Mouse (Mus musculus) liver, embryonic 14.5 days (tissue): ENCODE data around the gene Tnfsf9. TPM values are rescaled to one million over a fixed set of nuclear protein-coding genes. Genes with fewer than 3 reads are reported as not detected.

Experiments
- ATAC-seq: fragments of 200-750 bp; cut with Nextera tagmentation; 2 replicates; pipeline ENCODE4 v1.8.0; 2017; ENCODE audit warnings: moderate number of reproducible peaks, mild to moderate bottlenecking, moderate library complexity; ENCODE audit not compliant: insufficient read depth
- DNase-seq, 3 experiments: peaks; one replicate each; pipeline ENCODE4 v3.0.0-alpha.2; 2012 to 2013; ENCODE audit warnings: low read depth in 3 of 3, low spot score in 3 of 3
- H3K27ac ChIP-seq: fragments of 300-500 bp; sonication (generic); 2 replicates; pipeline ENCODE4 v1.5.1; 2014; ENCODE audit warnings: moderate library complexity, mild to moderate bottlenecking, control low read depth, inconsistent platforms
- H3K27me3 ChIP-seq: fragments of 300-500 bp; sonication (generic); 2 replicates; pipeline ENCODE4 v1.6.1; 2014; ENCODE audit warnings: mild to moderate bottlenecking, low read length, moderate library complexity; ENCODE audit not compliant: control insufficient read depth, insufficient read depth
- H3K36me3 ChIP-seq: fragments of 300-500 bp; sonication (generic); replicated peaks from 2 replicates; pipeline ENCODE4 v1.6.1; 2014; ENCODE audit warnings: low read depth; ENCODE audit not compliant: control insufficient read depth, insufficient read depth
- H3K4me1 ChIP-seq, 2 experiments: fragments of 200-500 bp in 1 of 2; fragments of 300-500 bp in 1 of 2; sonication (generic) in 1 of 2; replicated peaks; 2 replicates each; pipeline ENCODE4 v1.6.1; 2012 to 2014; ENCODE audit warnings: antibody characterized with exemption in 1 of 2, inconsistent platforms in 1 of 2, low read length in 1 of 2; ENCODE audit not compliant: control insufficient read depth in 2 of 2, insufficient read depth in 2 of 2
- H3K4me2 ChIP-seq: fragments of 300-500 bp; sonication (generic); 2 replicates; pipeline ENCODE4 v1.6.1; 2014; ENCODE audit warnings: low read depth, mild to moderate bottlenecking, control low read depth, moderate library complexity
- H3K4me3 ChIP-seq, 2 experiments: fragments of 200-500 bp in 1 of 2; fragments of 300-500 bp in 1 of 2; sonication (generic) in 1 of 2; 2 replicates each; pipeline ENCODE4 v1.5.1; 2012 to 2014; ENCODE audit warnings: low read depth in 2 of 2, low read length in 2 of 2, mild to moderate bottlenecking in 2 of 2, control low read depth in 1 of 2, inconsistent platforms in 1 of 2, moderate library complexity in 1 of 2; ENCODE audit not compliant: insufficient read depth in 1 of 2
- H3K9ac ChIP-seq: fragments of 300-500 bp; sonication (generic); replicated peaks from 2 replicates; pipeline ENCODE4 v1.6.1; 2014; ENCODE audit warnings: mild to moderate bottlenecking, control low read depth, moderate library complexity
- H3K9me3 ChIP-seq: fragments of 300-500 bp; sonication (generic); 2 replicates; pipeline ENCODE4 v1.6.1; 2016; ENCODE audit warnings: low read length, mixed read lengths; ENCODE audit not compliant: control insufficient read depth
- CTCF ChIP-seq: IDR thresholded peaks from 2 replicates; pipeline ENCODE4 v1.5.1; 2016; ENCODE audit warnings: antibody characterized with exemption, low read depth, control low read depth
- EP300 ChIP-seq: IDR thresholded peaks from 2 replicates; pipeline ENCODE4 v1.6.1; 2016; ENCODE audit warnings: antibody characterized with exemption, low read depth
- whole genome bisulfite sequencing: fragments of 180-500 bp; shearing (Covaris S2); extraction: QIAGEN DNeasy Blood & Tissue Kit; methylation state at CpG from one replicate; pipeline ENCODE4 v1.1.7; 2014; ENCODE audit not compliant: insufficient replicate concordance; 5-methylcytosine and 5-hydroxymethylcytosine counted together
- polyA plus RNA-seq, 2 experiments: library from polyadenylated mRNA; depleted of rRNA in 1 of 2; stranded (reverse) in 1 of 2; unstranded in 1 of 2; fragments of >200 nt; fragmentation: Nextera tagmentation in 1 of 2; extraction: Ambion mirVana in 1 of 2; gene quantifications; 2 replicates each; pipeline versions ENCODE4 v1.2.1 to v1.2.3; 2012 to 2014

Tnfsf9 gene
- polyA plus RNA-seq, 2 experiments, result 0.22 to 0.46 TPM

DNA sequence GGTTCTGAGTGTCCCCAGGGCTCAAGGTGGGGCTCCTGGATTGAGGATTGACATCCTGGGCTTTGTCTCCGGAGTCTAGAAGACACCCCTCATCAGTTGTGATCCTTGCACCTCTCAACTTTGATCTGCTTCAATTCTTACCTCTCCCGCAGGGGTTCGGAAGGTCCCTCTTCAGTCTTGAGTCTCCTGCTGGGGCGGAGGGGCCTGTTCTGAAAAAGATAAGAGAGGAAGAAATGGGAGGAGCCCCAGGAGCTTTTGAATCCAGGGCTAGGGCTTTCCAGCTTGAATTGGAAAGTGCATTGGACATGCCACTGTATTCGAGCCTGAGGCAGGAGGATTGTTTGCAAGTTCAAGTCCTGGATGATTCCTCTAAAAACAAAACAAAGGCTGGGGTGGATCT, 38.2 kb upstream of the Tnfsf9 start:
- ATAC-seq, result no peak
- Histone ChIP-seq H3K27ac (no peak overlapping the region), H3K27me3 (peaks cover 16% of the 10 kb centered on the region), H3K36me3 (no peaks in the 10 kb centered on the region), H3K4me3 (no peak overlapping the region), H3K9ac (no peak overlapping the region), H3K4me1 (peaks cover 3 to 4% of the 10 kb centered on the region in 2 experiments; a peak in 1 of 4 replicates), H3K9me3 (no peaks in the 10 kb centered on the region), H3K4me2 (no peak overlapping the region)
- DNase-seq, result no peak
- 21% methylated on average over 5 of the region's 5 CpGs for WGBS
- TF ChIP-seq EP300 (no peak), CTCF (no peak)

DNA sequence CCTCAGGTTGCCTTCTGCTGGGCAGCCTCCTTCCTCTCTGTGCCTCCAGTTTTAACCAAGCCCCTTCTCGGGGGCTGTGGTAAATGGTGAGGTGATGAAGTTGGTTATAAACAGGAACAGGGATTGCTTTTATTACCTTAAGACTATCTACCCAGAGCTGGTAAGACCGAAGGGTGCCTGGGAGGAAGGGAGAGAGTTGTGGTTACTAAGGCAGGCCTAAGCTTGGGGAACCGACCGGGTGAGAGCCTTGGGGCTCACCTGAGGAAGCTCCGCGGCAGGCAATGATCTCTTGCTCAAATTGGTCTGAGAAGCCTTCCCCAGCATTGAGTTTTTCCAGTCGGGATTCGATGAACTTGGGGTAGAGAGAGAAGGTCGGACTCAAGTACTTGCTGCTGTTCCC, 34.9 kb upstream of the Tnfsf9 start:
- WGBS, result 17% methylated on average over 9 of the region's 9 CpGs
- H3K4me3 ChIP-seq, result no peak overlapping the region
- no peaks in the 10 kb centered on the region for H3K36me3 ChIP-seq
- peaks cover 3 to 4% of the 10 kb centered on the region in 2 experiments; a peak in 1 of 4 replicates for H3K4me1 ChIP-seq
- TF ChIP-seq EP300 (no peak), CTCF (no peak)
- no peaks in the 10 kb centered on the region for H3K9me3 ChIP-seq
- H3K4me2 ChIP-seq, result no peak overlapping the region
- no peaks in the 10 kb centered on the region for H3K27me3 ChIP-seq
- ATAC-seq, result no peak
- H3K27ac ChIP-seq, result no peak overlapping the region
- no peak for DNase-seq
- H3K9ac ChIP-seq, result no peak overlapping the region

DNA sequence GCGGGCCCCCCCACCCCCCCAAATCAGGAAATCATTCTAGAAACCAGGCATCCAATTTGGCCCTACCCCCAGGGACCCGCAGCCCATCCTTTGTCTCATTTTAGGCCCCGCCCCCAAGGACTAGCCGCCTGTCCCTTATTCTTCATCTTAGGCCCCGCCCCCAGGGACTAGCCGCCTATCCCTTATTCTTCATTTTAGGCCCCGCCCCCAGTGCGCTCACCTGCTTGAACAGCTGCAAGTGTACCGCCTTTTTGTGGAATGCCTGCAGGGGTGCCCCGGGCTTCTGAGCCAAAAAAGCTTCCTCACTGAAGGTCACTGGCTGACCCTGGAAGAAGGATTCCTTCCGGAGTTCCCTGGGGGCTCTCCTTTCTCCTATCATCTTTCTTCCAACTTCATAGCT, 34.4 kb upstream of the Tnfsf9 start:
- DNase-seq (no peak), ATAC-seq (peak; percentile 31; the same call in 1 of the 2 replicates)
- Histone ChIP-seq H3K9ac (no peak overlapping the region), H3K4me3 (no peak overlapping the region), H3K36me3 (no peaks in the 10 kb centered on the region), H3K4me2 (no peak overlapping the region), H3K4me1 (peaks cover 3 to 4% of the 10 kb centered on the region in 2 experiments; a peak in 1 of 4 replicates), H3K27ac (no peak overlapping the region), H3K27me3 (no peaks in the 10 kb centered on the region), H3K9me3 (no peaks in the 10 kb centered on the region)
- 20% methylated on average over 11 of the region's 11 CpGs for WGBS
- TF ChIP-seq EP300, result no peak
- no peak for TF ChIP-seq CTCF

DNA sequence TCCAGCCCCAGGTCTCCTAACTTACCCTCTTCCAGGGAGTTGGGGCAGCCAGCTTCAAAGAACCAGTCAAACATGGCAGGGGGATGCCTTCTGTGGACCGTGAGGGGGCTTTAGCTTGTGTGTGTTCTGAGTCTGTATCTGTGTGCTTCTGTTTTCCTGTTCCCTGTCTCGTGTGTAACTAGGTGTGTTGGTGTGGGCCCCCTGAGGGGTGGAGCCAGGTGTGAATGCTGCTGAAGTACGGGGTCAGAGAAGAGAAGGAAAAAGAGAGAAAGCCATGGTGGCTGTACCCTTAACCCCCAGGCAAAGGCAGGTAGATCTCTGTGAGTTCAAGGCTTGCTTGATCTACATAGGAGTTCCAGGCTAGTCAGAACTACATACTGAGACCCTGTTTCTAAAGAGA, 28.2 kb upstream of the Tnfsf9 start:
- no peak for ATAC-seq

DNA sequence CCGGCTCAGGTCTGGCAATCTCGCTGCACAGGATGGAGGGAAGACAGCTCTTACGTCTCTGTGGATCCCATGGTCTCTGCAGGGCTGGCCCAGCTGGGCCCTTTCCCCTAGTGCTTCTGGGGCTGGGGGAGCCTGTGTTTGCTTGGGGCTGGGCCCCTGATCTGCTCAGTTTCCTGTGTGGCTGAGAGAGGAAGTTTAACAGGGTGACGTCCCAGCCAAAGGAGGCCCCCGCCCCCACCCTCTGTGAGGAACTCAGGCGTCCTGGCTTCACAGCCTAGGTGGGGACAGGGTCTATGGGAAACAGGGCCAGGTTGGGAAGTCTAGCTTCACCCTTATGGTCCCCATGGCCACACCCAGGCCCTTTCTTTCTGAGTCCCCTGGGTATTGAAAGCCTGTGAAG, 26.8 kb upstream of the Tnfsf9 start, which contains the start of gene Dennd1c:
TSS of gene Dennd1c (minus strand) at position 179 of the 400 bp plus-strand sequence.
- 10% methylated on average over 6 of the region's 6 CpGs for WGBS
- DNase-seq, result no peak
- no peak within 1 kb of the TSS for H3K9ac ChIP-seq
- H3K27ac ChIP-seq, result no peak within 1 kb of the TSS
- H3K36me3 ChIP-seq, result no peaks in the 10 kb centered on the region
- TF ChIP-seq CTCF (no peak), EP300 (no peak)
- no peaks in the 10 kb centered on the region for H3K9me3 ChIP-seq
- peak within 1 kb of the TSS in 1 of 2 experiments; percentile 8; a peak in 1 of 4 replicates for H3K4me3 ChIP-seq
- H3K27me3 ChIP-seq, result no peaks in the 10 kb centered on the region
- ATAC-seq, result no peak; the same call in 1 of the 2 replicates
- no peaks in the 10 kb centered on the region; a peak in 1 of 4 replicates for H3K4me1 ChIP-seq
- peak within 1 kb of the TSS; percentile 26 for H3K4me2 ChIP-seq

More for the DNA sequence above, 28.2 kb upstream of the Tnfsf9 start:
- Histone ChIP-seq H3K9me3 (no peaks in the 10 kb centered on the region), H3K27me3 (no peaks in the 10 kb centered on the region), H3K4me2 (no peak overlapping the region), H3K4me1 (no peaks in the 10 kb centered on the region; a peak in 1 of 4 replicates), H3K9ac (no peak overlapping the region), H3K4me3 (no peak overlapping the region), H3K27ac (no peak overlapping the region), H3K36me3 (no peaks in the 10 kb centered on the region)
- WGBS, result 48% methylated on average over 3 of the region's 3 CpGs
- no peak for TF ChIP-seq CTCF
- DNase-seq, result no peak
